In the genomic region with DNA sequence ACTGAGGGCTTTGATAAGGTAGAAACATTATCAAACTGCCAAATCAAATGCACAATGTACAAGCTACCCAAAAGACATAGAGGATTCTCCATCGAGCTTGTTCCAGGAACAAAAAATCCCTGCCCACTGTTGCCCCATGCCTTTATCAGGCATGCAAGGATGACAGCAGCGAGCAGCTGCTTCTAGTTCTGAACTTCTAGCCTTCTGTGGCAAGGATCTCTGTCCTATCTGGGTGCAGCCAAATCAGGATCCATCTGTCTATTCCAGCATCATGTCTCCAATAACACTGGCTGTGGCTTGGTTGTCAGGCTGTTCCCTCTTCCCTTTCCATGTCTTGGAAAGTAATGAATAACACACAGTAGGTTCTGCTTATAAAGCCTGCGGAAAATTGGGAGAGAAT, we compare ENCODE assay signal across 20 mouse cellular contexts. TPM values are rescaled to one million over a fixed set of nuclear protein-coding genes. Genes with fewer than 3 reads are reported as not detected.
A peak's percentile ranks its signal among the peaks of the same experiment; 100 is the strongest.
DNase-seq lines count a peak whose midpoint lies in the region; ATAC-seq and TF ChIP-seq lines count a peak whose summit lies in the region.
"Had no signal": no experiment of that assay in that cellular context is flagged by ENCODE, and none has a peak within 500 bp of the region (broad histone marks: within the 10 kb centered on the region; RNA-seq: fewer than 3 reads in every experiment).

No protein-coding gene starts in this region.

- no peaks in the 10 kb centered on the region for H3K27me3 ChIP-seq in forebrain, postnatal 0 days (ENCODE audit: insufficient read depth, low read length)
- no peaks in the 10 kb centered on the region for H3K27me3 ChIP-seq in forebrain, embryonic 11.5 days (ENCODE audit: control insufficient read depth, insufficient read depth, low read length)
- H3K27me3 ChIP-seq in myocyte (ENCODE audit: control insufficient read depth, insufficient read depth, insufficient read length), result no peaks in the 10 kb centered on the region
- H3K27me3 ChIP-seq in embryonic facial prominence, embryonic 10.5 days (replicated peaks; ENCODE audit: low read depth, poor library complexity, severe bottlenecking), result no peaks in the 10 kb centered on the region
- H3K27me3 ChIP-seq: embryonic facial prominence, embryonic 12.5 days; forebrain, embryonic 13.5 days; forebrain, embryonic 15.5 days had no signal

- TF ChIP-seq CTCF in forebrain, postnatal 0 days (IDR thresholded peaks at IDR 0.05; ENCODE audit: low read depth), result no peak
- no peak for TF ChIP-seq CTCF in layer of hippocampus, adult 2 months (conservative IDR thresholded peaks at IDR 0.05)

- no peaks in the 10 kb centered on the region for H3K4me1 ChIP-seq in forebrain, postnatal 0 days (ENCODE audit: insufficient read depth)
- H3K4me1 ChIP-seq in forebrain, embryonic 11.5 days (replicated peaks; ENCODE audit: control insufficient read depth, insufficient read depth, low read length), result no peaks in the 10 kb centered on the region
- H3K4me1 ChIP-seq in embryonic facial prominence, embryonic 10.5 days, result no peaks in the 10 kb centered on the region
- H3K4me1 ChIP-seq: embryonic facial prominence, embryonic 12.5 days; forebrain, embryonic 13.5 days; forebrain, embryonic 15.5 days had no signal

- DNase-seq in forebrain, postnatal 0 days, result no peak
- DNase-seq in forebrain, embryonic 11.5 days (ENCODE audit: low spot score), result no peak
- DNase-seq in layer of hippocampus, adult 2 months (ENCODE audit: low spot score in 2 of 2), result peak in 1 of 2 experiments; percentile 13
- DNase-seq in layer of hippocampus, postnatal 25 days (ENCODE audit: extremely low spot score in 1 of 2, low spot score in 1 of 2), result no peak
- no peak for DNase-seq in embryonic facial prominence, embryonic 10.5 days (ENCODE audit: low spot score)
- DNase-seq: adrenal gland, adult 2 months; adrenal gland, postnatal 10 days; adrenal gland, postnatal 25 days; cerebellum, adult 11 months; cerebellum, adult 18-20 months; cerebellum, adult 8-10 months; cerebellum, adult 9-11 months; cerebellum, postnatal 14 days; cerebellum, postnatal 36 days; embryo, embryonic 11 days had no signal

- H3K4me2 ChIP-seq in forebrain, postnatal 0 days (ENCODE audit: low read depth), result no peak overlapping the region
- H3K4me2 ChIP-seq in forebrain, embryonic 11.5 days (ENCODE audit: low read depth, low read length, severe bottlenecking), result no peak overlapping the region
- H3K4me2 ChIP-seq in myocyte (ENCODE audit: low read depth), result no peak overlapping the region
- H3K4me2 ChIP-seq: embryonic facial prominence, embryonic 12.5 days; forebrain, embryonic 13.5 days; forebrain, embryonic 15.5 days had no signal

- WGBS in forebrain, postnatal 0 days, result 72% methylated on average over 3 of the region's 3 CpGs
- 86% methylated on average over 3 of the region's 3 CpGs for WGBS in forebrain, embryonic 11.5 days
- whole genome bisulfite sequencing in embryonic facial prominence, embryonic 10.5 days, result 82% methylated on average over 3 of the region's 3 CpGs

- peak; percentile 70 for ATAC-seq in forebrain, postnatal 0 days
- ATAC-seq in forebrain, embryonic 11.5 days (replicated peaks; ENCODE audit: low FRiP score), result no peak
- ATAC-seq: forebrain, embryonic 13.5 days; forebrain, embryonic 15.5 days had no signal

- TF ChIP-seq POLR2A in myocyte (IDR thresholded peaks at IDR 0.05; ENCODE audit: insufficient read length, low read depth), result no peak

- H3K27ac ChIP-seq in forebrain, postnatal 0 days (ENCODE audit: low read depth, low read length), result no peak overlapping the region
- H3K27ac ChIP-seq in forebrain, embryonic 11.5 days (ENCODE audit: low read depth, low read length), result no peak overlapping the region
- H3K27ac ChIP-seq in layer of hippocampus, adult 2 months, result peak overlapping the region; percentile 62
- no peak overlapping the region for H3K27ac ChIP-seq in embryonic facial prominence, embryonic 10.5 days (replicated peaks)
- H3K27ac ChIP-seq: embryonic facial prominence, embryonic 12.5 days; forebrain, embryonic 13.5 days; forebrain, embryonic 15.5 days had no signal

- no peak overlapping the region for H3ac ChIP-seq in myocyte (ENCODE audit: control insufficient read depth, insufficient read length)

- no peaks in the 10 kb centered on the region for H3K36me3 ChIP-seq in forebrain, postnatal 0 days (ENCODE audit: insufficient read depth)
- H3K36me3 ChIP-seq in forebrain, embryonic 11.5 days (ENCODE audit: control insufficient read depth, insufficient read depth, low read length), result no peaks in the 10 kb centered on the region
- no peaks in the 10 kb centered on the region for H3K36me3 ChIP-seq in myocyte (ENCODE audit: control insufficient read depth, insufficient read depth)
- no peaks in the 10 kb centered on the region for H3K36me3 ChIP-seq in embryonic facial prominence, embryonic 10.5 days (replicated peaks)
- H3K36me3 ChIP-seq: embryonic facial prominence, embryonic 12.5 days; forebrain, embryonic 15.5 days had no signal

- no peaks in the 10 kb centered on the region for H3K9me3 ChIP-seq in forebrain, postnatal 0 days (ENCODE audit: low read length)
- no peaks in the 10 kb centered on the region for H3K9me3 ChIP-seq in forebrain, embryonic 11.5 days (ENCODE audit: control insufficient read depth, low read length)
- no peaks in the 10 kb centered on the region for H3K9me3 ChIP-seq in embryonic facial prominence, embryonic 10.5 days
- H3K9me3 ChIP-seq: embryonic facial prominence, embryonic 12.5 days; forebrain, embryonic 13.5 days; forebrain, embryonic 15.5 days had no signal

- H3K4me3 ChIP-seq in forebrain, postnatal 0 days (ENCODE audit: low read depth, low read length), result no peak overlapping the region
- no peak overlapping the region for H3K4me3 ChIP-seq in forebrain, embryonic 11.5 days (ENCODE audit: low read depth, low read length)
- H3K4me3 ChIP-seq in layer of hippocampus, adult 2 months, result no peak overlapping the region
- no peak overlapping the region for H3K4me3 ChIP-seq in myocyte
- H3K4me3 ChIP-seq in embryonic facial prominence, embryonic 10.5 days, result no peak overlapping the region
- H3K4me3 ChIP-seq: embryonic facial prominence, embryonic 12.5 days; forebrain, embryonic 13.5 days; forebrain, embryonic 15.5 days had no signal

- H3K9ac ChIP-seq in forebrain, postnatal 0 days, result no peak overlapping the region
- no peak overlapping the region for H3K9ac ChIP-seq in forebrain, embryonic 11.5 days (ENCODE audit: low read length)
- H3K9ac ChIP-seq: embryonic facial prominence, embryonic 12.5 days; forebrain, embryonic 13.5 days; forebrain, embryonic 15.5 days had no signal

- H3K79me2 ChIP-seq in myocyte (ENCODE audit: control insufficient read depth, insufficient read depth), result no peaks in the 10 kb centered on the region

TF ChIP-seq in myocyte, 11 proteins besides CTCF, POLR2A, EP300 and RAD21:
- TF ChIP-seq MYOD1 (IDR thresholded peaks at IDR 0.05; ENCODE audit: control insufficient read depth in 1 of 3, insufficient read length in 2 of 3, low read depth in 2 of 3) (peak; percentile 62 to 81 (median 79)), POLR2AphosphoS2 (IDR thresholded peaks at IDR 0.05; ENCODE audit: insufficient read length, low read depth) (no peak), E2F4 (IDR thresholded peaks at IDR 0.05; ENCODE audit: insufficient read depth) (no peak), REST (IDR thresholded peaks at IDR 0.05; ENCODE audit: insufficient read depth, insufficient read length) (no peak), SRF (IDR thresholded peaks at IDR 0.05; ENCODE audit: control insufficient read depth, insufficient read length, low read depth) (peak; percentile 30), MYOG (IDR thresholded peaks at IDR 0.05; ENCODE audit: control insufficient read depth in 1 of 3, insufficient read depth in 1 of 3, insufficient read length in 2 of 3, low read depth in 2 of 3) (peak in 2 of 3 experiments; percentile 26 to 65), TCF3 (IDR thresholded peaks at IDR 0.05; ENCODE audit: insufficient read length, low read depth) (no peak)
TF ChIP-seq in myocyte: peak in this region for 3.

RNA-seq across cellular contexts. Expression of a gene that starts 42.0 kb away (rescaled TPM):
- total RNA-seq in forebrain, postnatal 0 days (2014; rRNA removed), result 72.9 and 90.9 TPM in 2 replicates
- polyA plus RNA-seq in forebrain, postnatal 0 days (2015; fragmentation: Nextera tagmentation; extraction: Ambion mirVana), result 53.6 and 59.5 TPM in 2 replicates
- polyA plus RNA-seq in forebrain, embryonic 11.5 days (2014; fragmentation: Nextera tagmentation; extraction: Ambion mirVana), result 45.2 and 45.8 TPM in 2 replicates
- total RNA-seq in layer of hippocampus, adult 2 months (2021), result 10 to 100 TPM; 76.5 to 80.4 TPM
- total RNA-seq in layer of hippocampus, postnatal 25 days (2021), result 10 to 100 TPM; 76.8 to 81.0 TPM
- polyA plus RNA-seq in myocyte (2012; fragmentation: generic; extraction: Trizol), result 17.5 TPM
- polyA plus RNA-seq in embryonic facial prominence, embryonic 10.5 days (2016; fragmentation: Nextera tagmentation; extraction: Ambion mirVana), result 56.2 and 57.5 TPM in 2 replicates
- total RNA-seq: MEL had no signal
